Mouse (Mus musculus) lung, embryonic 14.5 days (tissue): ENCODE measurements around the gene Ccdc136. TPM values are rescaled to one million over a fixed set of nuclear protein-coding genes. Genes with fewer than 3 reads are reported as not detected.

Experiments used
- ATAC-seq: fragments of 200-750 bp; cut with Nextera tagmentation; 2 replicates; pipeline ENCODE4 v1.8.0; 2017; ENCODE audit warnings: mild to moderate bottlenecking, moderate TSS enrichment, moderate library complexity; ENCODE audit not compliant: insufficient read depth
- DNase-seq: peaks from one replicate; pipeline ENCODE4 v3.0.0-alpha.2; 2015
- H3K27ac ChIP-seq: fragments of 300-500 bp; sonication (generic); 2 replicates; pipeline ENCODE4 v1.5.1; 2014; ENCODE audit warnings: low read depth, mild to moderate bottlenecking, moderate library complexity
- H3K27me3 ChIP-seq: fragments of 300-500 bp; sonication (generic); 2 replicates; pipeline ENCODE4 v1.6.1; 2014; ENCODE audit warnings: low read length, control low read depth; ENCODE audit not compliant: insufficient read depth
- H3K36me3 ChIP-seq: fragments of 300-500 bp; sonication (generic); 2 replicates; pipeline ENCODE4 v1.6.1; 2014; ENCODE audit warnings: control low read depth; ENCODE audit not compliant: insufficient read depth
- H3K4me1 ChIP-seq: fragments of 300-500 bp; sonication (generic); 2 replicates; pipeline ENCODE4 v1.6.1; 2014; ENCODE audit warnings: antibody characterized with exemption, control low read depth; ENCODE audit not compliant: insufficient read depth
- H3K4me2 ChIP-seq: fragments of 300-500 bp; sonication (generic); 2 replicates; pipeline ENCODE4 v1.6.1; 2014; ENCODE audit warnings: mild to moderate bottlenecking
- H3K4me3 ChIP-seq: fragments of 300-500 bp; sonication (generic); 2 replicates; pipeline ENCODE4 v1.5.1; 2014; ENCODE audit warnings: low read depth, low read length
- H3K9ac ChIP-seq: fragments of 300-500 bp; sonication (generic); 2 replicates; pipeline ENCODE4 v1.6.1; 2014
- H3K9me3 ChIP-seq: fragments of 300-500 bp; sonication (generic); 2 replicates; pipeline ENCODE4 v1.6.1; 2016; ENCODE audit warnings: low read depth, low read length, control low read depth
- CTCF ChIP-seq: IDR thresholded peaks from 2 replicates; pipeline ENCODE4 v1.5.1; 2016; ENCODE audit warnings: antibody characterized with exemption, low read depth
- WGBS: fragments of 180-500 bp; shearing (Covaris S2); extraction: QIAGEN DNeasy Blood & Tissue Kit; methylation state at CpG from one replicate; pipeline ENCODE4 v1.1.7; 2014; 5-methylcytosine and 5-hydroxymethylcytosine counted together
- polyA plus RNA-seq: library from polyadenylated mRNA; unstranded; fragments of >200 nt; fragmentation: Nextera tagmentation; extraction: Ambion mirVana; gene quantifications from 2 replicates; pipeline ENCODE4 v1.2.1, GENCODE M21; 2014

Gene Ccdc136
- polyA plus RNA-seq, 1 experiment from 2014 or later: 15.3 TPM

GRCm38 (mm10) chr6:29415446-29415845 lies 19.3 kb downstream of the Ccdc136 start:
- no peak for DNase-seq
- no peaks in the 10 kb centered on the region for H3K9me3 ChIP-seq
- no peak overlapping the region for H3K27ac ChIP-seq
- peaks cover 18% of the 10 kb centered on the region for H3K36me3 ChIP-seq
- H3K4me1 ChIP-seq: no peaks in the 10 kb centered on the region
- no peaks in the 10 kb centered on the region for H3K27me3 ChIP-seq
- H3K4me2 ChIP-seq: no peak overlapping the region
- ATAC-seq: no peak
- H3K9ac ChIP-seq: no peak overlapping the region
- no peak for TF ChIP-seq CTCF
- no peak overlapping the region for H3K4me3 ChIP-seq
- 76% methylated on average over 9 of the region's 9 CpGs for WGBS

DNA sequence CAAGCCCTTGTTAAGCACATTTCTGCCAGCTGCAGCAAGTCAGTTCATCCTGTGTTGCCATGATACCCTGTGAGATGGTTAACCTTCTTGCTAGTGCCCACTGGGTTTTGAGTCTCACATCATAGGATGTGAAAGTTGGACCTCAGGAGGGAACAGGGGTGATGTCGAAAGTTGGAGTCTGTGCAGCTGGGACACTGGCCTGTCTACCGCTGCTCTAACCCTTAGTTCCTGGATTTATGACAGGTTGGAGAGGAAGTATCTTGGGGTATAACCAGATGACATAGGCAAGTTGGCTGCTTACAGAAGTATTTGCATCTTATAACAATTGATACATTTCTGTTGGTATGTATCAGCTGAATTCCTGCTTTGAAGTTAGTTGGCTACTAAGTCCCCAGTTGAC lies 24.5 kb downstream of the Ccdc136 start:
- 0 out of 2 replicates have a peak, but pooled peaks cover 4% of the 10 kb centered on the region for H3K36me3 ChIP-seq
- no peak overlapping the region for H3K9ac ChIP-seq
- no peaks in the 10 kb centered on the region for H3K4me1 ChIP-seq
- H3K27ac ChIP-seq: no peak overlapping the region
- no peaks in the 10 kb centered on the region for H3K9me3 ChIP-seq
- ATAC-seq (no peak), DNase-seq (no peak)
- 80% methylated on average over 2 of the region's 2 CpGs for whole genome bisulfite sequencing
- no peak for TF ChIP-seq CTCF
- H3K27me3 ChIP-seq: no peaks in the 10 kb centered on the region
- H3K4me2 ChIP-seq: no peak overlapping the region
- H3K4me3 ChIP-seq: no peak overlapping the region

DNA sequence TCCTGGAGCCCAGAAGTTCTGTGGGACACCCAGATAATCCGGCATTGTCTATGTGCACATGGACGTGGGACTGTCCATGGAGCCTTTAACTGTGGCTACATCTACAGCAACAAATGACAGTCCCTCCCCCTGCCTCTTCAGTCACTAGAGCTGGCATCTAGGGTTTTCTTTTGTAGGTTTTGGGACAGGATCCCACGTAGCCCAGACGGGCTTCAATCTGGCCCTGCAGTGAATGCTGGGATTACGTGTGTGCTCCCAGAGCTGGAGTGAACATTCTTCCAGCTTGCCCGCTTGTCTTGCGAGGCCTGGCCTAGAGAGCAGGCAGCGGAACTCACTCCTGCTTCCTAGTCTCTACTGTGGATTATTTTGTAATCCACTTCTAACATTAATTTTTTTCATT lies 29.0 kb downstream of the Ccdc136 start:
- no peaks in the 10 kb centered on the region for H3K27me3 ChIP-seq
- 83% methylated on average over 8 of the region's 8 CpGs for WGBS
- DNase-seq (no peak), ATAC-seq (no peak)
- H3K9me3 ChIP-seq: no peaks in the 10 kb centered on the region
- H3K36me3 ChIP-seq: no peaks in the 10 kb centered on the region
- no peak overlapping the region for H3K4me3 ChIP-seq
- no peak for TF ChIP-seq CTCF
- H3K4me1 ChIP-seq: no peaks in the 10 kb centered on the region
- H3K9ac ChIP-seq: no peak overlapping the region
- H3K4me2 ChIP-seq: no peak overlapping the region
- H3K27ac ChIP-seq: no peak overlapping the region

GRCm38 (mm10) chr6:29426331-29426730 lies 30.2 kb downstream of the Ccdc136 start:
- Histone ChIP-seq H3K9ac (no peak overlapping the region), H3K4me1 (no peaks in the 10 kb centered on the region), H3K36me3 (no peaks in the 10 kb centered on the region), H3K9me3 (no peaks in the 10 kb centered on the region), H3K27me3 (no peaks in the 10 kb centered on the region), H3K27ac (no peak overlapping the region), H3K4me3 (no peak overlapping the region), H3K4me2 (no peak overlapping the region)
- 61% methylated on average over 6 of the region's 6 CpGs for WGBS
- TF ChIP-seq CTCF: no peak
- DNase-seq (no peak), ATAC-seq (no peak)

GRCm38 (mm10) chr6:29428171-29428570 lies 32.1 kb downstream of the Ccdc136 start:
- Histone ChIP-seq H3K36me3 (no peaks in the 10 kb centered on the region), H3K4me2 (no peak overlapping the region), H3K4me1 (no peaks in the 10 kb centered on the region), H3K9me3 (no peaks in the 10 kb centered on the region), H3K27me3 (peaks cover 10% of the 10 kb centered on the region), H3K27ac (no peak overlapping the region), H3K4me3 (no peak overlapping the region), H3K9ac (no peak overlapping the region)
- DNase-seq (no peak), ATAC-seq (no peak)
- 55% methylated on average over 4 of the region's 4 CpGs for WGBS
- no peak for TF ChIP-seq CTCF

- 45% methylated on average over 15 of the region's 15 CpGs for WGBS
- H3K4me2 ChIP-seq: no peak overlapping the region
- ATAC-seq: no peak
- DNase-seq: peak; percentile 17
- peak overlapping the region; percentile 48; the same call in 1 of the 2 replicates for H3K27ac ChIP-seq
- peak; percentile 21 for TF ChIP-seq CTCF
- H3K9ac ChIP-seq: no peak overlapping the region
- no peak overlapping the region for H3K4me3 ChIP-seq
- peaks cover 20% of the 10 kb centered on the region for H3K27me3 ChIP-seq
- no peaks in the 10 kb centered on the region for H3K9me3 ChIP-seq
- no peaks in the 10 kb centered on the region for H3K36me3 ChIP-seq
- peaks cover under 1% of the 10 kb centered on the region; the same call in 1 of the 2 replicates for H3K4me1 ChIP-seq
Observed at GRCm38 (mm10) chr6:29430681-29431420, 34.7 kb downstream of the Ccdc136 start.

DNA sequence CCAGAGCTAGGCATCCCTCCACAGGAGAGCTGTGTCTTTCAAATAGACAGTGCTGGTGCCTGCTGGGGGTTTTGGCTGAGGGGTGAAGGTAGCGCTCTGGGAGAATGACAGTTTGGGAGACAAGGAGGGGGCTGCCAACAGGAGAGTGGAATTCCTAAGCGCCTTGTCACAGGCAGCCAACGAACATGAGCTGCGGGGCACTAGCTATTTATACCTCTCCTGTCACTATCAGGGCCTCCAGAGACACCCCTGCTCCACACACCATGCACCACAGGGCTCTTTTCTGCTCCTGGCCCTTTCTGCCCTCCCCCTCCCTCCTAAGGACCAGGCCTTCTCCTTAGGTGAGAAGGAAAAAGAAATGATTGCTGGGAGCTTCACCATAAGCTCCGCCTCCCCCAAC lies 35.4 kb downstream of the Ccdc136 start:
- peaks cover 4% of the 10 kb centered on the region; the same call in 1 of the 2 replicates for H3K4me1 ChIP-seq
- peak; percentile 9 for DNase-seq
- no peak for ATAC-seq
- 19% methylated on average over 5 of the region's 5 CpGs for WGBS
- H3K4me2 ChIP-seq: no peak overlapping the region
- no peaks in the 10 kb centered on the region for H3K9me3 ChIP-seq
- H3K27me3 ChIP-seq: peaks cover 20% of the 10 kb centered on the region
- H3K4me3 ChIP-seq: no peak overlapping the region
- H3K9ac ChIP-seq: no peak overlapping the region
- no peak for TF ChIP-seq CTCF
- no peaks in the 10 kb centered on the region for H3K36me3 ChIP-seq
- peak overlapping the region; percentile 48; the same call in 1 of the 2 replicates for H3K27ac ChIP-seq
